ENCODE assay signal across 10 mouse cellular contexts in genomic region chr4:118288531-118288930, GRCm38 (mm10). TPM values are rescaled to one million over a fixed set of nuclear protein-coding genes. Genes with fewer than 3 reads are reported as not detected.
DNase-seq lines count a peak whose midpoint lies in the region; ATAC-seq and TF ChIP-seq lines count a peak whose summit lies in the region.
"Had no signal": no experiment of that assay in that cellular context is flagged by ENCODE, and none has a peak within 500 bp of the region (broad histone marks: within the 10 kb centered on the region; RNA-seq: fewer than 3 reads in every experiment).

No protein-coding gene starts in this region.

- no peak for TF ChIP-seq CTCF in lung, postnatal 0 days (IDR thresholded peaks at IDR 0.05)

- H3K36me3 ChIP-seq in lung, postnatal 0 days (ENCODE audit: insufficient read depth, low read length): no peaks in the 10 kb centered on the region
- peaks cover 23% of the 10 kb centered on the region for H3K36me3 ChIP-seq in intestine, embryonic 14.5 days (ENCODE audit: control insufficient read depth, insufficient read depth, low read length)
- H3K36me3 ChIP-seq in midbrain, embryonic 14.5 days (ENCODE audit: control insufficient read depth, insufficient read depth, low read length): peaks cover 18% of the 10 kb centered on the region

- no peak overlapping the region for H3K9ac ChIP-seq in lung, postnatal 0 days (replicated peaks; ENCODE audit: low read depth)
- H3K9ac ChIP-seq in intestine, embryonic 14.5 days (ENCODE audit: low read length): no peak overlapping the region; the same call in 1 of the 2 replicates
- no peak overlapping the region; the same call in 1 of the 2 replicates for H3K9ac ChIP-seq in midbrain, embryonic 14.5 days (replicated peaks; ENCODE audit: low read length)

- peak overlapping the region; percentile 93 for H3K4me2 ChIP-seq in lung, postnatal 0 days (replicated peaks; ENCODE audit: low read depth, low read length)
- peak overlapping the region; percentile 66 for H3K4me2 ChIP-seq in intestine, embryonic 14.5 days (ENCODE audit: low read length)
- H3K4me2 ChIP-seq in midbrain, embryonic 14.5 days (ENCODE audit: low read length): peak overlapping the region; percentile 85

- H3K4me1 ChIP-seq in lung, postnatal 0 days (ENCODE audit: insufficient read depth, low read depth, low read length): no peaks in the 10 kb centered on the region
- peaks cover 29% of the 10 kb centered on the region for H3K4me1 ChIP-seq in intestine, embryonic 14.5 days (replicated peaks; ENCODE audit: control insufficient read depth, insufficient read depth, low read length)
- peaks cover 20% of the 10 kb centered on the region for H3K4me1 ChIP-seq in midbrain, embryonic 14.5 days (ENCODE audit: control insufficient read depth, insufficient read depth, low read length)

- TF ChIP-seq EP300 in lung, postnatal 0 days (IDR thresholded peaks at IDR 0.05): no peak

- no peak overlapping the region; the same call in 1 of the 2 replicates for H3K4me3 ChIP-seq in lung, postnatal 0 days (ENCODE audit: low read depth, low read length)
- 0 out of 2 replicates have a peak overlapping the region, but pooled peaks have one; percentile 70 for H3K4me3 ChIP-seq in intestine, embryonic 14.5 days (ENCODE audit: low read depth, low read length)
- H3K4me3 ChIP-seq in midbrain, embryonic 14.5 days (replicated peaks; ENCODE audit: low read depth, low read length): 0 out of 2 replicates have a peak overlapping the region, but pooled peaks have one; percentile 88
- H3K4me3 ChIP-seq: erythroblast, embryonic 14.5 days had no signal

- DNase-seq in lung, postnatal 0 days (ENCODE audit: low spot score): no peak
- DNase-seq in lung, postnatal 10 days: no peak
- DNase-seq in intestine, embryonic 14.5 days (ENCODE audit: low spot score): no peak
- no peak for DNase-seq in midbrain, embryonic 14.5 days
- peak; percentile 25 to 38 for DNase-seq in thymus, postnatal 36 days
- DNase-seq in ovary, postnatal 14 days (ENCODE audit: low spot score): no peak
- DNase-seq in heart, postnatal 4 days: no peak
- DNase-seq: cerebellum, adult 18-20 months; right cerebral cortex, postnatal 14 days had no signal

- no peak for ATAC-seq in lung, postnatal 0 days
- no peak for ATAC-seq in intestine, embryonic 14.5 days (replicated peaks; ENCODE audit: low FRiP score, low TSS enrichment, low read depth)
- no peak for ATAC-seq in midbrain, embryonic 14.5 days (ENCODE audit: low FRiP score, low TSS enrichment)

- H3K9me3 ChIP-seq in lung, postnatal 0 days (ENCODE audit: low read length): no peaks in the 10 kb centered on the region
- no peaks in the 10 kb centered on the region for H3K9me3 ChIP-seq in intestine, embryonic 14.5 days (ENCODE audit: control insufficient read depth, low read length)
- no peaks in the 10 kb centered on the region for H3K9me3 ChIP-seq in midbrain, embryonic 14.5 days (ENCODE audit: control insufficient read depth, low read length)

- WGBS in lung, postnatal 0 days: 43% methylated on average over 6 of the region's 6 CpGs
- WGBS in intestine, embryonic 14.5 days: 62% methylated on average over 6 of the region's 6 CpGs
- 78% methylated on average over 6 of the region's 6 CpGs for WGBS in midbrain, embryonic 14.5 days

- H3K27ac ChIP-seq in lung, postnatal 0 days (ENCODE audit: low read length): 0 out of 2 replicates have a peak overlapping the region, but pooled peaks have one; percentile 2
- no peak overlapping the region for H3K27ac ChIP-seq in intestine, embryonic 14.5 days (ENCODE audit: low read depth)
- H3K27ac ChIP-seq in midbrain, embryonic 14.5 days (replicated peaks; ENCODE audit: low read depth, low read length): no peak overlapping the region

- no peaks in the 10 kb centered on the region for H3K27me3 ChIP-seq in lung, postnatal 0 days (replicated peaks; ENCODE audit: insufficient read depth, low read length)
- no peaks in the 10 kb centered on the region for H3K27me3 ChIP-seq in intestine, embryonic 14.5 days (replicated peaks; ENCODE audit: control insufficient read depth, insufficient read depth, low read length)
- H3K27me3 ChIP-seq in midbrain, embryonic 14.5 days (ENCODE audit: control insufficient read depth, insufficient read depth, low read length): no peaks in the 10 kb centered on the region

RNA-seq across cellular contexts. Expression of gene Ptprf, which starts 2.7 kb away (rescaled TPM):
- polyA plus RNA-seq in lung, postnatal 0 days (2015; fragmentation: Nextera tagmentation; extraction: Ambion mirVana): 65.1 and 85.0 TPM in 2 replicates
- 69.1 and 73.6 TPM in 2 replicates for polyA plus RNA-seq in intestine, embryonic 14.5 days (2014; fragmentation: Nextera tagmentation; extraction: Ambion mirVana)
- 69.5 and 73.4 TPM in 2 replicates for polyA plus RNA-seq in midbrain, embryonic 14.5 days (2014; fragmentation: Nextera tagmentation; extraction: Ambion mirVana)
- total RNA-seq in heart, postnatal 4 days (2021): 10 to 100 TPM; 39.4 to 40.7 TPM

Comparison
In these comparisons a context has a peak if more than half of its experiments do, and no peak if none do; other contexts are left out.
1. DNase-seq: peak in thymus, postnatal 36 days (2 of 2); none in lung, postnatal 0 days (single experiment), lung, postnatal 10 days (single experiment), intestine, embryonic 14.5 days (single experiment), midbrain, embryonic 14.5 days (single experiment), ovary, postnatal 14 days (single experiment) and heart, postnatal 4 days (single experiment).
2. Peak in every context shown above with its lines, with median percentiles within 50 percentile points of each other: H3K4me2 ChIP-seq.